Mouse (Mus musculus) ES-Bruce4 (cell line): ENCODE data around the gene Vangl1.

Source experiments
- CTCF ChIP-seq: IDR thresholded peaks from one replicate; pipeline ENCODE4 v1.8.1; 2011; ENCODE audit warnings: low read depth, low read length
- POLR2A ChIP-seq: IDR thresholded peaks from one replicate; pipeline ENCODE4 v1.8.1; 2011; ENCODE audit warnings: low read length; ENCODE audit not compliant: insufficient read depth

DNA sequence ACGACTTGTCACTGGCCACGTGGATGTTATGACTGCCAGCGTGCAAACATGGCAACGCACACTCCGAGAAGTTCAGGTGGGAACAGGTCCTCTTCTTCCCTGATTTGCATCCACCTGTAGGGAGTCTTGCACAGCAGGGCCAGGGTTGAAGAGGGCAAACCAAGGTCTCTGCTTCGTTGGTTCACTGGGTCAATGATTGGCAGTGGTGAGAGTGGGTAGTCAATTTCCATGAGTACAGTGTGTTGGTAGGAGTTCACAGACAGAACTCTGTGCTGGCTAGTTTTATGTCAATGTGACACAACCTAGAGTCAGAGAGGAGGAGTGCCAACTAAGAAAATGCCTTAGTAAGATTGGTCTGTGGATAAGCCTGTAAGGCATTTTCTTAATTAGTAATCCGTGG is 50.4 kb downstream of the Vangl1 start:
- TF ChIP-seq POLR2A (no peak), CTCF (no peak)
